Mouse (Mus musculus) thymus, postnatal 0 days (tissue): Measurements from ENCODE around the gene Fbxo40. TPM values are rescaled to one million over a fixed set of nuclear protein-coding genes. Genes with fewer than 3 reads are reported as not detected.

Experiments used
- DNase-seq: peaks from one replicate; pipeline ENCODE4 v3.0.0-alpha.2; 2015; ENCODE audit warnings: low spot score
- polyA plus RNA-seq: library from polyadenylated mRNA; unstranded; fragments of >200 nt; fragmentation: Nextera tagmentation; extraction: Ambion mirVana; gene quantifications from 2 replicates; pipeline ENCODE4 v1.2.1, GENCODE M21; 2015

The Fbxo40 gene
- polyA plus RNA-seq, 1 experiment from 2014 or later = 0.27 TPM

GRCm38 (mm10) chr16:36947646-36948197, 42.5 kb downstream of the Fbxo40 start:
- DNase-seq = no peak

GRCm38 (mm10) chr16:36946459-36947159, 43.7 kb downstream of the Fbxo40 start:
- no peak for DNase-seq

GRCm38 (mm10) chr16:36944895-36945424, 45.3 kb downstream of the Fbxo40 start:
- no peak for DNase-seq

- no peak for DNase-seq
These were observed 46.7 kb downstream of the Fbxo40 start for GRCm38 (mm10) chr16:36943591-36943990.

GRCm38 (mm10) chr16:36941895-36942294, 48.4 kb downstream of the Fbxo40 start:
- DNase-seq = no peak

GRCm38 (mm10) chr16:36941137-36941727, 49.0 kb downstream of the Fbxo40 start:
- DNase-seq = peak; percentile 22

GRCm38 (mm10) chr16:36935814-36936213, 54.5 kb downstream of the Fbxo40 start:
- no peak for DNase-seq

- peak; percentile 90 for DNase-seq
These were observed 55.2 kb downstream of the Fbxo40 start, which contains the start of gene Hcls1 for GRCm38 (mm10) chr16:36934841-36935620. TSS of gene Hcls1 (plus strand) at chr16:36934983.

- DNase-seq = peak; percentile 82
These were observed 56.0 kb downstream of the Fbxo40 start for GRCm38 (mm10) chr16:36934131-36934840.

- DNase-seq = no peak
These were observed 57.7 kb downstream of the Fbxo40 start for GRCm38 (mm10) chr16:36932546-36932945.

GRCm38 (mm10) chr16:36931976-36932375, 58.3 kb downstream of the Fbxo40 start:
- peak; percentile 72 for DNase-seq

GRCm38 (mm10) chr16:36931381-36931780, 58.9 kb downstream of the Fbxo40 start:
- no peak for DNase-seq

- no peak for DNase-seq
These were observed 59.8 kb downstream of the Fbxo40 start for GRCm38 (mm10) chr16:36930231-36931136.

GRCm38 (mm10) chr16:36929216-36929615, 61.1 kb downstream of the Fbxo40 start:
- no peak for DNase-seq

GRCm38 (mm10) chr16:36928106-36928500, 62.2 kb downstream of the Fbxo40 start:
- DNase-seq = no peak

- peak; percentile 54 for DNase-seq
These were observed 62.7 kb downstream of the Fbxo40 start for GRCm38 (mm10) chr16:36927495-36928105.

GRCm38 (mm10) chr16:36926514-36927447, 63.5 kb downstream of the Fbxo40 start:
- no peak for DNase-seq

- DNase-seq = no peak
These were observed 64.5 kb downstream of the Fbxo40 start for GRCm38 (mm10) chr16:36925797-36926196.
